Mouse (Mus musculus): ENCODE measurements around the gene 4930595D18Rik. TPM values are rescaled to one million over a fixed set of nuclear protein-coding genes. Genes with fewer than 3 reads are reported as not detected.

4930595D18Rik gene
- polyA plus RNA-seq, 1 experiment = not detected

- Histone ChIP-seq H3K4me1 (ENCODE audit: control insufficient read depth, insufficient read depth, low read length) (peaks cover 2% of the 10 kb centered on the region), H3K4me3 (ENCODE audit: low read depth, low read length) (no peak overlapping the region), H3K36me3 (ENCODE audit: control insufficient read depth, insufficient read depth, low read length, poor library complexity, severe bottlenecking) (no peaks in the 10 kb centered on the region), H3K27ac (ENCODE audit: insufficient read depth, low read length) (no peak overlapping the region), H3K27me3 (ENCODE audit: control insufficient read depth, insufficient read depth, low read length, poor library complexity, severe bottlenecking) (no peaks in the 10 kb centered on the region), H3K9ac (ENCODE audit: low read depth, poor library complexity, severe bottlenecking) (no peak overlapping the region), H3K9me3 (replicated peaks; ENCODE audit: control insufficient read depth, insufficient read depth, low read length, poor library complexity, severe bottlenecking) (no peaks in the 10 kb centered on the region)
- no peak for TF ChIP-seq POLR2A (IDR thresholded peaks at IDR 0.05; ENCODE audit: insufficient read depth, low read length)
- TF ChIP-seq EP300 (IDR thresholded peaks at IDR 0.05; ENCODE audit: insufficient read depth, low read depth, low read length) = no peak
- no peak for TF ChIP-seq CTCF (IDR thresholded peaks at IDR 0.05; ENCODE audit: low read depth, low read length)
These were observed 24.4 kb downstream of the 4930595D18Rik start for GRCm38 (mm10) chr12:111159659-111160428.

GRCm38 (mm10) chr12:111155756-111156155 is 28.5 kb downstream of the 4930595D18Rik start:
- no peak overlapping the region for H3K9ac ChIP-seq (ENCODE audit: low read depth, poor library complexity, severe bottlenecking)
- no peak overlapping the region for H3K4me3 ChIP-seq (ENCODE audit: low read depth, low read length)
- H3K36me3 ChIP-seq (ENCODE audit: control insufficient read depth, insufficient read depth, low read length, poor library complexity, severe bottlenecking) = no peaks in the 10 kb centered on the region
- no peaks in the 10 kb centered on the region for H3K27me3 ChIP-seq (ENCODE audit: control insufficient read depth, insufficient read depth, low read length, poor library complexity, severe bottlenecking)
- H3K9me3 ChIP-seq (replicated peaks; ENCODE audit: control insufficient read depth, insufficient read depth, low read length, poor library complexity, severe bottlenecking) = no peaks in the 10 kb centered on the region
- H3K4me1 ChIP-seq (ENCODE audit: control insufficient read depth, insufficient read depth, low read length) = peaks cover 2% of the 10 kb centered on the region
- TF ChIP-seq EP300 (IDR thresholded peaks at IDR 0.05; ENCODE audit: insufficient read depth, low read depth, low read length) (no peak), POLR2A (IDR thresholded peaks at IDR 0.05; ENCODE audit: insufficient read depth, low read length) (no peak), CTCF (IDR thresholded peaks at IDR 0.05; ENCODE audit: low read depth, low read length) (no peak)
- no peak overlapping the region for H3K27ac ChIP-seq (ENCODE audit: insufficient read depth, low read length)

- no peaks in the 10 kb centered on the region for H3K4me1 ChIP-seq (ENCODE audit: control insufficient read depth, insufficient read depth, low read length)
- no peak overlapping the region for H3K9ac ChIP-seq (ENCODE audit: low read depth, poor library complexity, severe bottlenecking)
- no peak overlapping the region for H3K27ac ChIP-seq (ENCODE audit: insufficient read depth, low read length)
- no peaks in the 10 kb centered on the region for H3K27me3 ChIP-seq (ENCODE audit: control insufficient read depth, insufficient read depth, low read length, poor library complexity, severe bottlenecking)
- H3K9me3 ChIP-seq (replicated peaks; ENCODE audit: control insufficient read depth, insufficient read depth, low read length, poor library complexity, severe bottlenecking) = no peaks in the 10 kb centered on the region
- no peaks in the 10 kb centered on the region for H3K36me3 ChIP-seq (ENCODE audit: control insufficient read depth, insufficient read depth, low read length, poor library complexity, severe bottlenecking)
- H3K4me3 ChIP-seq (ENCODE audit: low read depth, low read length) = no peak overlapping the region
- TF ChIP-seq CTCF (IDR thresholded peaks at IDR 0.05; ENCODE audit: low read depth, low read length) (no peak), POLR2A (IDR thresholded peaks at IDR 0.05; ENCODE audit: insufficient read depth, low read length) (no peak), EP300 (IDR thresholded peaks at IDR 0.05; ENCODE audit: insufficient read depth, low read depth, low read length) (no peak)
These were observed 29.6 kb downstream of the 4930595D18Rik start for GRCm38 (mm10) chr12:111154641-111155040.

GRCm38 (mm10) chr12:111153946-111154345 is 30.3 kb downstream of the 4930595D18Rik start:
- Histone ChIP-seq H3K27me3 (ENCODE audit: control insufficient read depth, insufficient read depth, low read length, poor library complexity, severe bottlenecking) (no peaks in the 10 kb centered on the region), H3K36me3 (ENCODE audit: control insufficient read depth, insufficient read depth, low read length, poor library complexity, severe bottlenecking) (no peaks in the 10 kb centered on the region), H3K27ac (ENCODE audit: insufficient read depth, low read length) (no peak overlapping the region), H3K4me3 (ENCODE audit: low read depth, low read length) (no peak overlapping the region), H3K4me1 (ENCODE audit: control insufficient read depth, insufficient read depth, low read length) (no peaks in the 10 kb centered on the region), H3K9me3 (replicated peaks; ENCODE audit: control insufficient read depth, insufficient read depth, low read length, poor library complexity, severe bottlenecking) (no peaks in the 10 kb centered on the region), H3K9ac (ENCODE audit: low read depth, poor library complexity, severe bottlenecking) (no peak overlapping the region)
- TF ChIP-seq POLR2A (IDR thresholded peaks at IDR 0.05; ENCODE audit: insufficient read depth, low read length) = no peak
- TF ChIP-seq CTCF (IDR thresholded peaks at IDR 0.05; ENCODE audit: low read depth, low read length) = no peak
- no peak for TF ChIP-seq EP300 (IDR thresholded peaks at IDR 0.05; ENCODE audit: insufficient read depth, low read depth, low read length)

GRCm38 (mm10) chr12:111152981-111153710 is 31.1 kb downstream of the 4930595D18Rik start:
- no peak overlapping the region for H3K4me3 ChIP-seq (ENCODE audit: low read depth, low read length)
- no peaks in the 10 kb centered on the region for H3K36me3 ChIP-seq (ENCODE audit: control insufficient read depth, insufficient read depth, low read length, poor library complexity, severe bottlenecking)
- H3K4me1 ChIP-seq (ENCODE audit: control insufficient read depth, insufficient read depth, low read length) = no peaks in the 10 kb centered on the region
- no peaks in the 10 kb centered on the region for H3K27me3 ChIP-seq (ENCODE audit: control insufficient read depth, insufficient read depth, low read length, poor library complexity, severe bottlenecking)
- no peak for TF ChIP-seq EP300 (IDR thresholded peaks at IDR 0.05; ENCODE audit: insufficient read depth, low read depth, low read length)
- TF ChIP-seq CTCF (IDR thresholded peaks at IDR 0.05; ENCODE audit: low read depth, low read length) = no peak
- TF ChIP-seq POLR2A (IDR thresholded peaks at IDR 0.05; ENCODE audit: insufficient read depth, low read length) = no peak
- H3K27ac ChIP-seq (ENCODE audit: insufficient read depth, low read length) = no peak overlapping the region
- H3K9me3 ChIP-seq (replicated peaks; ENCODE audit: control insufficient read depth, insufficient read depth, low read length, poor library complexity, severe bottlenecking) = no peaks in the 10 kb centered on the region
- no peak overlapping the region for H3K9ac ChIP-seq (ENCODE audit: low read depth, poor library complexity, severe bottlenecking)

GRCm38 (mm10) chr12:111152579-111152978 is 31.7 kb downstream of the 4930595D18Rik start:
- Histone ChIP-seq H3K27me3 (ENCODE audit: control insufficient read depth, insufficient read depth, low read length, poor library complexity, severe bottlenecking) (no peaks in the 10 kb centered on the region), H3K4me3 (ENCODE audit: low read depth, low read length) (no peak overlapping the region), H3K9me3 (replicated peaks; ENCODE audit: control insufficient read depth, insufficient read depth, low read length, poor library complexity, severe bottlenecking) (no peaks in the 10 kb centered on the region), H3K27ac (ENCODE audit: insufficient read depth, low read length) (no peak overlapping the region), H3K9ac (ENCODE audit: low read depth, poor library complexity, severe bottlenecking) (no peak overlapping the region), H3K4me1 (ENCODE audit: control insufficient read depth, insufficient read depth, low read length) (no peaks in the 10 kb centered on the region), H3K36me3 (ENCODE audit: control insufficient read depth, insufficient read depth, low read length, poor library complexity, severe bottlenecking) (no peaks in the 10 kb centered on the region)
- no peak for TF ChIP-seq CTCF (IDR thresholded peaks at IDR 0.05; ENCODE audit: low read depth, low read length)
- TF ChIP-seq POLR2A (IDR thresholded peaks at IDR 0.05; ENCODE audit: insufficient read depth, low read length) = no peak
- no peak for TF ChIP-seq EP300 (IDR thresholded peaks at IDR 0.05; ENCODE audit: insufficient read depth, low read depth, low read length)
